Mouse (Mus musculus) heart, embryonic 13.5 days (tissue): ENCODE measurements around the gene Saysd1. TPM values are rescaled to one million over a fixed set of nuclear protein-coding genes. Genes with fewer than 3 reads are reported as not detected.

ENCODE experiments used
- ATAC-seq: fragments of 200-750 bp; cut with Nextera tagmentation; 2 replicates; pipeline ENCODE4 v1.8.0; 2017; ENCODE audit warnings: moderate TSS enrichment; ENCODE audit not compliant: insufficient number of reproducible peaks, low FRiP score, low TSS enrichment; ENCODE audit errors: extremely low read depth
- H3K27ac ChIP-seq: fragments of 300-500 bp; sonication (generic); replicated peaks from 2 replicates; pipeline ENCODE4 v1.5.1; 2015; ENCODE audit warnings: moderate library complexity, mild to moderate bottlenecking, inconsistent platforms
- H3K27me3 ChIP-seq: fragments of 300-500 bp; sonication (generic); replicated peaks from 2 replicates; pipeline ENCODE4 v1.6.1; 2015; ENCODE audit warnings: mild to moderate bottlenecking, inconsistent platforms
- H3K36me3 ChIP-seq: fragments of 300-500 bp; sonication (generic); 2 replicates; pipeline ENCODE4 v1.6.1; 2015; ENCODE audit warnings: mild to moderate bottlenecking, inconsistent platforms
- H3K4me1 ChIP-seq: fragments of 300-500 bp; sonication (generic); 2 replicates; pipeline ENCODE4 v1.6.1; 2015; ENCODE audit warnings: inconsistent platforms
- H3K4me2 ChIP-seq: fragments of 300-500 bp; sonication (generic); 2 replicates; pipeline ENCODE4 v1.6.1; 2015; ENCODE audit warnings: inconsistent platforms, mild to moderate bottlenecking, moderate library complexity
- H3K4me3 ChIP-seq: fragments of 300-500 bp; sonication (generic); 2 replicates; pipeline ENCODE4 v1.5.1; 2015; ENCODE audit warnings: moderate library complexity, mild to moderate bottlenecking, inconsistent platforms
- H3K9ac ChIP-seq: fragments of 300-500 bp; sonication (generic); 2 replicates; pipeline ENCODE4 v1.6.1; 2015; ENCODE audit warnings: inconsistent platforms, mild to moderate bottlenecking, moderate library complexity
- H3K9me3 ChIP-seq: fragments of 300-500 bp; sonication (generic); 2 replicates; pipeline ENCODE4 v1.6.1; 2016; ENCODE audit warnings: inconsistent platforms
- WGBS: fragments of 180-500 bp; shearing (Covaris S2); methylation state at CpG from one replicate; pipeline ENCODE4 v1.1.7; 2015; ENCODE audit warnings: mixed read lengths; 5-methylcytosine and 5-hydroxymethylcytosine counted together
- polyA plus RNA-seq: library from polyadenylated mRNA; unstranded; fragments of >200 nt; fragmentation: Nextera tagmentation; extraction: Ambion mirVana; gene quantifications from 2 replicates; pipeline ENCODE4 v1.2.1, GENCODE M21; 2015

The Saysd1 gene
- polyA plus RNA-seq, 1 experiment from 2014 or later: 8.0 TPM

DNA sequence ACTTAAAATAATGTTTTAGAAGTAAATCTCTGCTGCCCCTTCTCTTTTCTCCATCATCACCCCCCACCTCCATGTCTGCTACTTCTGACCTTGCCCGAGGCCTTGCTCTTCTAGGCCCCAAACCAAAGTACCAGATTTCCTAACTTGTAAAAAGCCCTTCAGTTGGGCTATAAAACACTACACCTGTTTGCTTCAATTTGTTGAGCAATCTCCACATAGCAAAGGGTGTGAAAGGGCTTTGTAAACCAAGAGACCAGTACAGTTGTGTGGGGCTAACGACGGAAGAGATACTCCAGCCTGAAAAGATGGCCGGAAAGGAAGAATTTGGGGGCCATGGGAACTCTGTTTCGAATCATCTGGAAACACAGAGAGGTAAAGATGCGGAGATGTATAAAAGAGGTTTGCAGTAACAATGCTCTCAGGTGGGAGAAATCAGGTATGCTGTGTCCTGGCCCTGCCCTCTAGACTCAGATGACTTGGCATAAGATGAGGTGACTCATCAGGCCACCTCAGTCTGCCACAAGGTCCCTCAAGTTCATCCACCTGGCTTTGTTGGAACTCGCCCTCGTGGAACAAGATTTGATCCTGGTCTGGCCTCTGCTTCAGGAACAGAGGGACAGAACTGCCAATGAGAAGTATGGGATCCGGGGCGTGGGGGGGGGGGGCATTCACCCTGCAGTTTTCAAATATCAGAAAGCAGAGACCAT, 3.2 kb downstream of the Saysd1 start:
- Histone ChIP-seq H3K4me2 (no peak overlapping the region), H3K4me1 (peaks cover 4% of the 10 kb centered on the region; the same call in 1 of the 2 replicates), H3K4me3 (no peak overlapping the region), H3K27ac (no peak overlapping the region), H3K9ac (no peak overlapping the region), H3K9me3 (no peaks in the 10 kb centered on the region), H3K36me3 (no peaks in the 10 kb centered on the region), H3K27me3 (no peaks in the 10 kb centered on the region)
- WGBS: 83% methylated on average over 10 of the region's 10 CpGs
- no peak for ATAC-seq

DNA sequence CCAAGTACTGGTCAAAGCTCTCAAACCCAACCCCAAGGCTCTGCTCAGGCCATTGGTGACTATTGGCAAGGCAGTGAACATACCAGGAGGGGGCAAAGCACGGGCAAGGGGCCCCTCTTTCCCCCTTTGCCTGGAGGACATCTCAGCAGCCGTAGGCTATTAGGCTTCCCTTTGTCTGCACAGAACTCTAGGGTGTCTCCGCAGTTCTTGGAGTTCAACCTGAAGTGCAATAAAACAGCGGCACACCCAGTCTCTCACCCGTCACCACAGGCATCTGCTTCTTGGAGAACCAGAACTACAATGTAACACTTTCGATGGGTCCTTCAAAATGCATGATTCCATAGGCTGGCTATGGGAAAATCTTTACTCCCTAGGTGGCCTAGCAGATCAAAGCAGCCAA, 10.2 kb downstream of the Saysd1 start:
- H3K36me3 ChIP-seq: no peaks in the 10 kb centered on the region
- H3K4me2 ChIP-seq: no peak overlapping the region
- no peaks in the 10 kb centered on the region for H3K9me3 ChIP-seq
- no peak for ATAC-seq
- no peak overlapping the region for H3K4me3 ChIP-seq
- no peak overlapping the region for H3K27ac ChIP-seq
- 83% methylated on average over 6 of the region's 6 CpGs for WGBS
- peaks cover 8% of the 10 kb centered on the region for H3K4me1 ChIP-seq
- no peaks in the 10 kb centered on the region for H3K27me3 ChIP-seq
- H3K9ac ChIP-seq: no peak overlapping the region

GRCm38 (mm10) chr14:20127406-20128087, 10.8 kb downstream of the Saysd1 start:
- H3K27me3 ChIP-seq: no peaks in the 10 kb centered on the region
- no peak overlapping the region for H3K9ac ChIP-seq
- H3K9me3 ChIP-seq: no peaks in the 10 kb centered on the region
- no peak for ATAC-seq
- peaks cover 8% of the 10 kb centered on the region for H3K4me1 ChIP-seq
- H3K36me3 ChIP-seq: no peaks in the 10 kb centered on the region
- H3K4me2 ChIP-seq: no peak overlapping the region
- H3K4me3 ChIP-seq: no peak overlapping the region
- 69% methylated on average over 15 of the region's 15 CpGs for WGBS
- H3K27ac ChIP-seq: no peak overlapping the region

DNA sequence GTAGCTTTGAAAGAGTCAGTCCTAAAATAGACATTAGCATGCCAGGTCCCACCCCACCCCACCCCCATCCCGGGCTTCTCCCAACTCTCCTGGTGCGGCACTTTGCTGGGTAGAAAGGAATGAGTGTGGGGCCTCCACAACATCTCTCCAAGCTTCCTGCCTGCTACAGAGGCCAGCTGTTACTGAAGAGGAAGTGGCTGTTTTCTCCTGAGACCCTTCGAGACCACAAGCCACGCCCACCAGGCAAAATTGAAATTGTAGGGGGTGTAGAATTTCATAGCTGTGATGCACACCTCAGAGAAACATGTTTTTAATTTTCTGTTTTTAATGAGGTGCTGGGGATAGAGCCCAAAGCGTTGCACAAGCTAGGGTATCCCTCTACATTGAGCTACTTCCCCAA, 17.5 kb downstream of the Saysd1 start:
- Histone ChIP-seq H3K27me3 (no peaks in the 10 kb centered on the region), H3K27ac (no peak overlapping the region), H3K9ac (no peak overlapping the region), H3K4me3 (no peak overlapping the region), H3K4me1 (peaks cover 8% of the 10 kb centered on the region), H3K36me3 (no peaks in the 10 kb centered on the region), H3K9me3 (no peaks in the 10 kb centered on the region), H3K4me2 (no peak overlapping the region)
- 51% methylated on average over 5 of the region's 5 CpGs for WGBS
- ATAC-seq: no peak

GRCm38 (mm10) chr14:20120012-20120411, 18.3 kb downstream of the Saysd1 start:
- peaks cover 8% of the 10 kb centered on the region for H3K4me1 ChIP-seq
- 84% methylated on average over 11 of the region's 11 CpGs for WGBS
- H3K4me2 ChIP-seq: no peak overlapping the region
- no peak overlapping the region for H3K27ac ChIP-seq
- H3K36me3 ChIP-seq: no peaks in the 10 kb centered on the region
- ATAC-seq: no peak
- no peak overlapping the region for H3K9ac ChIP-seq
- H3K9me3 ChIP-seq: no peaks in the 10 kb centered on the region
- no peak overlapping the region for H3K4me3 ChIP-seq
- H3K27me3 ChIP-seq: no peaks in the 10 kb centered on the region; the same call in 1 of the 2 replicates

GRCm38 (mm10) chr14:20116149-20116605, 22.2 kb downstream of the Saysd1 start:
- H3K9ac ChIP-seq: no peak overlapping the region
- no peaks in the 10 kb centered on the region; the same call in 1 of the 2 replicates for H3K27me3 ChIP-seq
- H3K4me3 ChIP-seq: no peak overlapping the region
- H3K4me2 ChIP-seq: no peak overlapping the region
- no peak for ATAC-seq
- no peak overlapping the region for H3K27ac ChIP-seq
- H3K36me3 ChIP-seq: no peaks in the 10 kb centered on the region
- 0 out of 2 replicates have a peak, but pooled peaks cover 3% of the 10 kb centered on the region for H3K9me3 ChIP-seq
- H3K4me1 ChIP-seq: peaks cover 8% of the 10 kb centered on the region
- whole genome bisulfite sequencing: 40% methylated on average over 9 of the region's 9 CpGs

DNA sequence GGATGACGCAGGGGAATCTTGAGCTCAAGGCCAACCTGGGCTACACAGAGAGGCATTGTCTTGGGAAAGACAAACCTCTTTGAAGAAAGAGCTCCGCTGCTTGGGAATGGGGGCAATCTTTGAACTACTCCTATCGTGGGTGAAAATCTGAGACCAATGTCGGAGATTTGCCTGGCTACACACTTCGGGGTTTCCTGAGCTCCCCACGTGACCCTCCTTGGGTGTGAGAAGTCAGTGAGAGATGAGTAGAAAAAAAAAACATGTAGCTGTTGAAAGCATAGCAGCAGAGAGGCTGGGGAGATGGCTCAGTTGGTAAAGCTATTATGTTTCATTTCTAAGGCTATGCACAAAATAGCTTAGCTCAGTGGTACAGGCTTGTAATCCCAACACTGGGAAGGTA, 23.4 kb downstream of the Saysd1 start:
- H3K4me3 ChIP-seq: no peak overlapping the region
- H3K36me3 ChIP-seq: no peaks in the 10 kb centered on the region
- WGBS: 77% methylated on average over 6 of the region's 6 CpGs
- no peak overlapping the region for H3K9ac ChIP-seq
- no peak for ATAC-seq
- H3K27ac ChIP-seq: no peak overlapping the region
- peaks cover 8% of the 10 kb centered on the region for H3K4me1 ChIP-seq
- H3K4me2 ChIP-seq: no peak overlapping the region
- H3K9me3 ChIP-seq: 0 out of 2 replicates have a peak, but pooled peaks cover 3% of the 10 kb centered on the region
- no peaks in the 10 kb centered on the region; the same call in 1 of the 2 replicates for H3K27me3 ChIP-seq

DNA sequence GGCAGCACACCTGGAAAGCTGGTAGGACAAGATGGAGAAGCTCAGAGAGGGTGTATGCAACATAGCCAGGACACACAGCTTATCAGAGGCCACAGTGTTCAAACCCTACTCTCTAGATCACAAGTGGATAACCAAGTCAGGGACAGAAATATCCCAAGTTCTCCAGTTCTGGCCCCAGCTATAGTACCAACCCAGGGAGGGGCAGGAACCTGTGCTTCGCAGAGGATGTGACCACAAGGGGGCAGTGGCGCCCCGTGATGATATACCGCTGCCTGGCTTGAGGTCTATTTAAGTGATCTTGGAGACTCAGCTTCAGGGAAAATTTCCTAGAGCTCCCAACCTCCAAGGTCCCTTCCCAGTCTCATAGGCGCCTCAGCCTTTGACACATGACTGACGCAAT, 24.4 kb downstream of the Saysd1 start:
- WGBS: 4% methylated on average over 6 of the region's 6 CpGs
- 0 out of 2 replicates have a peak, but pooled peaks cover 3% of the 10 kb centered on the region for H3K9me3 ChIP-seq
- H3K9ac ChIP-seq: no peak overlapping the region
- no peaks in the 10 kb centered on the region; the same call in 1 of the 2 replicates for H3K27me3 ChIP-seq
- H3K4me3 ChIP-seq: no peak overlapping the region
- H3K36me3 ChIP-seq: no peaks in the 10 kb centered on the region
- no peak for ATAC-seq
- no peak overlapping the region for H3K27ac ChIP-seq
- peaks cover 8% of the 10 kb centered on the region for H3K4me1 ChIP-seq
- H3K4me2 ChIP-seq: no peak overlapping the region

- Histone ChIP-seq H3K9me3 (0 out of 2 replicates have a peak, but pooled peaks cover 3% of the 10 kb centered on the region), H3K27me3 (no peaks in the 10 kb centered on the region; the same call in 1 of the 2 replicates), H3K4me3 (no peak overlapping the region), H3K4me1 (peaks cover 8% of the 10 kb centered on the region), H3K9ac (no peak overlapping the region), H3K4me2 (no peak overlapping the region), H3K27ac (no peak overlapping the region), H3K36me3 (no peaks in the 10 kb centered on the region)
- WGBS: 38% methylated on average over 7 of the region's 7 CpGs
- ATAC-seq: no peak
Measured at GRCm38 (mm10) chr14:20113189-20113961, 25.0 kb downstream of the Saysd1 start.

DNA sequence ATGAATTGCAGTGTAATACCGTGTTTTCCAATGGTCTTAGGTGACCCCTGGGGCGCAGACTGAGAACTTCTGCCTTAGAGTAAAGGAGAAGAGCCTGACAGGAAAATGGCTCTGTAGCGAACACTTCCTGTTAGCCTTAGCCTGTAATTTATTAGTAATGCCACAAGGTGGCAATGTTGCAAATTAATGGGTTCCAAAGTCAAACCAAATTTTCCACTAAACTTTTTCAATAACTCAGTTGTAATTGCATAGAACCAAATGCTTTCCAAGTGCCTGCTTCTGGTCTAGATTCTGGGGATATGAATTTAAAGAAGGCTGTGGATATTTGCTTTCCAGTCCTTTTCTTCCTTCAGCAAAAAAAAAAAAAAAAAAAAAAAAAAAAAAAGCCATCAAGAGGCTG, 26.1 kb downstream of the Saysd1 start:
- H3K4me1 ChIP-seq: peaks cover 6% of the 10 kb centered on the region
- H3K9me3 ChIP-seq: 0 out of 2 replicates have a peak, but pooled peaks cover 3% of the 10 kb centered on the region
- no peak overlapping the region for H3K4me3 ChIP-seq
- ATAC-seq: no peak
- no peak overlapping the region for H3K27ac ChIP-seq
- H3K9ac ChIP-seq: no peak overlapping the region
- no peaks in the 10 kb centered on the region; the same call in 1 of the 2 replicates for H3K27me3 ChIP-seq
- no peaks in the 10 kb centered on the region for H3K36me3 ChIP-seq
- WGBS: 45% methylated on average over 3 of the region's 3 CpGs
- no peak overlapping the region for H3K4me2 ChIP-seq

DNA sequence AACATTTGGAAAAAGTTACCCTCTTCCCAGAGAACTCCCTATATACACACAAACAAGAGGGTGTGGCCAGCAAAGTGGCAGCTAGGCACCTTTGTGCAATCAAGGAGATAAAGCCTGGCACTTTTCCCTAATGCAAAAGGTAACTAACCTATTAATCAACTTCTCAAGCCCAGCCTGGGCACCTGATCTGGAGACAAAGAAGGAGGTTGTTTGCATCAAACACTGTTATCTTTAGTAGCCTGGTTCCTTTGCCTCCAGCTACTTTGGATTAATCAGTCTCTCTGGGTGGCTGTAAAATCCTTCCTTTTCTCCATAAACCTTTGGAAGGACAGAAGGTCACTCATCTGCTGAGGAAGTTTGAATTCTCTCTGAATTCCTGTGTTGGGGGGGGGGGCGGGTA, 27.4 kb downstream of the Saysd1 start:
- WGBS: 59% methylated on average over 1 of the region's 1 CpGs
- Histone ChIP-seq H3K36me3 (no peaks in the 10 kb centered on the region), H3K9me3 (0 out of 2 replicates have a peak, but pooled peaks cover 3% of the 10 kb centered on the region), H3K4me2 (no peak overlapping the region), H3K27ac (no peak overlapping the region), H3K27me3 (no peaks in the 10 kb centered on the region; the same call in 1 of the 2 replicates), H3K4me3 (no peak overlapping the region), H3K9ac (no peak overlapping the region), H3K4me1 (peaks cover 2% of the 10 kb centered on the region)
- no peak for ATAC-seq
